Mouse (Mus musculus) heart, postnatal 0 days (tissue): ENCODE data around the gene Slmap. TPM values are rescaled to one million over a fixed set of nuclear protein-coding genes. Genes with fewer than 3 reads are reported as not detected.

Experiments used
- ATAC-seq: fragments of 200-750 bp; cut with Nextera tagmentation; 2 replicates; pipeline ENCODE4 v1.8.0; 2017; ENCODE audit warnings: low read depth, moderate number of reproducible peaks, moderate library complexity; ENCODE audit not compliant: insufficient read depth
- DNase-seq: peaks from one replicate; pipeline ENCODE4 v3.0.0-alpha.2; 2016; ENCODE audit warnings: low spot score
- H3K27ac ChIP-seq: fragments of 300-500 bp; sonication (generic); 2 replicates; pipeline ENCODE4 v1.5.1; 2014; ENCODE audit warnings: low read depth, mild to moderate bottlenecking
- H3K27me3 ChIP-seq: fragments of 300-500 bp; sonication (generic); 2 replicates; pipeline ENCODE4 v1.6.1; 2014; ENCODE audit warnings: low read length, mixed read lengths; ENCODE audit not compliant: control insufficient read depth, insufficient read depth
- H3K36me3 ChIP-seq: fragments of 300-500 bp; sonication (generic); replicated peaks from 2 replicates; pipeline ENCODE4 v1.6.1; 2014; ENCODE audit warnings: low read length, mixed read lengths; ENCODE audit not compliant: control insufficient read depth, insufficient read depth
- H3K4me1 ChIP-seq: fragments of 300-500 bp; sonication (generic); 2 replicates; pipeline ENCODE4 v1.6.1; 2014; ENCODE audit warnings: antibody characterized with exemption; ENCODE audit not compliant: control insufficient read depth, insufficient read depth
- H3K4me2 ChIP-seq: fragments of 300-500 bp; sonication (generic); 2 replicates; pipeline ENCODE4 v1.6.1; 2014; ENCODE audit warnings: low read depth, mild to moderate bottlenecking, low read length, moderate library complexity
- H3K4me3 ChIP-seq: fragments of 300-500 bp; sonication (generic); 2 replicates; pipeline ENCODE4 v1.5.1; 2014; ENCODE audit warnings: low read depth, low read length
- H3K9ac ChIP-seq: fragments of 300-500 bp; sonication (generic); replicated peaks from 2 replicates; pipeline ENCODE4 v1.6.1; 2014; ENCODE audit warnings: low read depth, low read length, mixed read lengths
- H3K9me3 ChIP-seq: fragments of 300-500 bp; sonication (generic); replicated peaks from 2 replicates; pipeline ENCODE4 v1.6.1; 2016; ENCODE audit warnings: low read length; ENCODE audit not compliant: control insufficient read depth
- CTCF ChIP-seq: IDR thresholded peaks from 2 replicates; pipeline ENCODE4 v1.5.1; 2016; ENCODE audit warnings: antibody characterized with exemption, control low read depth, low read depth
- EP300 ChIP-seq: IDR thresholded peaks from 2 replicates; pipeline ENCODE4 v1.6.1; 2016; ENCODE audit warnings: antibody characterized with exemption, low read depth
- WGBS: fragments of 180-500 bp; shearing (Covaris S2); extraction: QIAGEN DNeasy Blood & Tissue Kit; methylation state at CpG from one replicate; pipeline ENCODE4 v1.1.7; 2014; 5-methylcytosine and 5-hydroxymethylcytosine counted together
- polyA plus RNA-seq: library from polyadenylated mRNA; unstranded; fragments of >200 nt; fragmentation: Nextera tagmentation; extraction: Ambion mirVana; gene quantifications from 2 replicates; pipeline ENCODE4 v1.2.1, GENCODE M21; 2015
- total RNA-seq: library from RNA; depleted of rRNA; stranded (reverse); fragments of >200 nt; gene quantifications from 2 replicates; pipeline ENCODE4 v1.2.3, GENCODE M21; 2014; ENCODE audit warnings: low replicate concordance

The Slmap gene
- total and polyA plus RNA-seq, 2 experiments from 2014 or later, result 140 to 146 TPM

- Histone ChIP-seq H3K27ac (no peak overlapping the region), H3K36me3 (no peaks in the 10 kb centered on the region), H3K4me3 (no peak overlapping the region), H3K9me3 (no peaks in the 10 kb centered on the region), H3K27me3 (no peaks in the 10 kb centered on the region), H3K4me2 (no peak overlapping the region), H3K9ac (no peak overlapping the region), H3K4me1 (no peaks in the 10 kb centered on the region)
- DNase-seq (no peak), ATAC-seq (no peak)
- WGBS, result 80% methylated on average over 2 of the region's 2 CpGs
- TF ChIP-seq EP300, result no peak
- TF ChIP-seq CTCF, result no peak
Observed at GRCm38 (mm10) chr14:26552441-26552840, 17.7 kb upstream of the Slmap start.

DNA sequence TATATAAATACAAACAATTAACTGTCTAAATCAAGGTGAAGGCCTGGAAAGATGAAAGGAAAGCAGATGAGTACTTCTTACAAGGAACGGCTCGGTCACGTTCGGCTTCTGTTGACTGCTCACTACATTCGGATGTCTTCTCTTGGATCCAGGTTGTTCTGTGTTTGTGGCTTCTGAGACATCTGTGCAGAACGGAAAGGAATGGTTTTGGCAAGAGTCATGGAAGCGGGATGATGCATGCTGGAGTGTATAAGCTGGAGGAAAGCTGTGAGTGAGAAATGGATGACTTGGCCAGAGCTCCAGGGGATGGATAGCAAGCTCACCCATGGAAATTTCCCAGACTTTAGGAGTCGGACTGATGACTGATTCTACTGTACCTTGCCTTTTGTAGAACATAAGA, 16.0 kb upstream of the Slmap start:
- H3K4me3 ChIP-seq, result no peak overlapping the region
- H3K9ac ChIP-seq, result no peak overlapping the region
- H3K9me3 ChIP-seq, result no peaks in the 10 kb centered on the region
- H3K36me3 ChIP-seq, result no peaks in the 10 kb centered on the region
- 89% methylated on average over 8 of the region's 8 CpGs for WGBS
- no peak overlapping the region for H3K4me2 ChIP-seq
- H3K4me1 ChIP-seq, result no peaks in the 10 kb centered on the region
- DNase-seq, result no peak
- no peaks in the 10 kb centered on the region for H3K27me3 ChIP-seq
- no peak for ATAC-seq
- TF ChIP-seq CTCF (no peak), EP300 (no peak)
- no peak overlapping the region for H3K27ac ChIP-seq

DNA sequence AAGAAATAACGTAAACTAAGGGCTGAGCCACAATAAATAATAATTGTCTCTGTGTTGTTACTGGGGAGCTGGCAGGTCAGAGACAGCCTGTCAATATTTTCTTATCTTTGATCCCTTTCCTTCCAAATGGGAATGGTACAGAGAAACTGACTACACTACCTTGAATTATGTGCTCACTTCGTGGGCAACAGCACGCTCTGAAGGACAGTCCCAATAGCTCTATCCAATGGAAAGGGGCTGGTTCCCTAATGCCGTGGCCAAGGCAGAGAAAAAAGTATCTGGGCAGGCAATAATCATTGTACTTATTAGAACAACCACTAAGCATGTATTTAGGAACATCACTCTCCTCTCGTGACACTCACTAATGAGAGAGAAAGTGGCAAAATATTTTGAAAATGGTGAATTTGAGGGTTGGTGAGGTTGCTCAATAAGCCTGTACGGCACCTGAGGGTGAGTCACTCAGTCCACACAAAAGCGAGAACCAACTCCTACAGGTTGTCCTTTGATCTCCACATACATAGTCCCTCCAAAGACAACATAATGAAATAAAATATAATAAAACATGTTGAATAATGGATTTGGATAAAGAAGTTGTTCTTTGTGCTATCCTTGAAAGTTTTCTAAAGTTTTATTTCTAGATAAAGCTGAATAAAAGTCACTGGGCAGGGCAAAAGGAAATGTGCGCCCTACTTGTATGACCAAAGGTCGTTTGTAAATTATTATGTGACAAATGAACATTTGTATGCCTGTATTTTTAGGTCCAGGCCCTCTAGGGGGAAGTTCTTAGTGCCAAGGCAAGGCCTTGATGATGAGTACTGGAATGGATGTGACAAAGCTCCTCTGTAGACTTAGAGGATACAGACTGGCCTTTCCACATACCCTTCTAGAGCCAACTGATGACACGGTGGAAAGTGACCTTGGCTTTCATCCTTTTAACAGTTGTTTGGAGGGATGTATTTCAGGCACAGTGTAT, 13.1 kb upstream of the Slmap start:
- WGBS, result 77% methylated on average over 10 of the region's 10 CpGs

GRCm38 (mm10) chr14:26542136-26542535, 7.4 kb upstream of the Slmap start:
- no peaks in the 10 kb centered on the region for H3K4me1 ChIP-seq
- H3K4me2 ChIP-seq, result no peak overlapping the region
- no peaks in the 10 kb centered on the region for H3K27me3 ChIP-seq
- H3K9ac ChIP-seq, result no peak overlapping the region
- no peak for TF ChIP-seq CTCF
- TF ChIP-seq EP300, result no peak
- 88% methylated on average over 1 of the region's 1 CpGs for WGBS
- H3K36me3 ChIP-seq, result no peaks in the 10 kb centered on the region
- DNase-seq (no peak), ATAC-seq (no peak)
- H3K4me3 ChIP-seq, result no peak overlapping the region
- H3K9me3 ChIP-seq, result no peaks in the 10 kb centered on the region
- H3K27ac ChIP-seq, result no peak overlapping the region

More for the DNA sequence above, 13.1 kb upstream of the Slmap start:
- Histone ChIP-seq H3K27ac (no peak overlapping the region), H3K4me1 (no peaks in the 10 kb centered on the region), H3K4me2 (no peak overlapping the region), H3K27me3 (no peaks in the 10 kb centered on the region), H3K4me3 (no peak overlapping the region), H3K9ac (no peak overlapping the region), H3K9me3 (no peaks in the 10 kb centered on the region), H3K36me3 (no peaks in the 10 kb centered on the region)
- ATAC-seq (no peak), DNase-seq (no peak)
- TF ChIP-seq CTCF (no peak), EP300 (no peak)

GRCm38 (mm10) chr14:26540577-26540976, 5.8 kb upstream of the Slmap start:
- Histone ChIP-seq H3K4me2 (no peak overlapping the region), H3K9ac (no peak overlapping the region), H3K36me3 (no peaks in the 10 kb centered on the region), H3K27me3 (no peaks in the 10 kb centered on the region), H3K9me3 (no peaks in the 10 kb centered on the region), H3K27ac (no peak overlapping the region), H3K4me3 (no peak overlapping the region), H3K4me1 (no peaks in the 10 kb centered on the region)
- ATAC-seq, result peak; percentile 36; the same call in 1 of the 2 replicates
- TF ChIP-seq CTCF (no peak), EP300 (no peak)
- DNase-seq, result peak; percentile 38
- 37% methylated on average over 1 of the region's 1 CpGs for WGBS

GRCm38 (mm10) chr14:26539241-26539640, 4.5 kb upstream of the Slmap start:
- H3K27ac ChIP-seq, result no peak overlapping the region
- H3K4me1 ChIP-seq, result no peaks in the 10 kb centered on the region
- no peak for ATAC-seq
- TF ChIP-seq EP300 (no peak), CTCF (no peak)
- H3K9me3 ChIP-seq, result no peaks in the 10 kb centered on the region
- WGBS, result 81% methylated on average over 4 of the region's 4 CpGs
- no peak overlapping the region for H3K9ac ChIP-seq
- no peaks in the 10 kb centered on the region for H3K27me3 ChIP-seq
- no peak for DNase-seq
- no peaks in the 10 kb centered on the region for H3K36me3 ChIP-seq
- no peak overlapping the region for H3K4me2 ChIP-seq
- H3K4me3 ChIP-seq, result no peak overlapping the region
